Mouse (Mus musculus) monocyte, adult 5-6 weeks (primary cell): ENCODE results near the gene Tut7. TPM values are rescaled to one million over a fixed set of nuclear protein-coding genes. Genes with fewer than 3 reads are reported as not detected.
"Not testable (repeated sequence)": the region's sequence is repeated elsewhere in the genome, so short reads cannot be mapped to it uniquely, and the experiment has no call there.

ENCODE experiments used
- ATAC-seq: fragments of 153-309, 156-312 bp; replicated peaks from 2 replicates; pipeline ENCODE4 v1.8.0; 2017; ENCODE audit warnings: mild to moderate bottlenecking; ENCODE audit not compliant: low TSS enrichment, insufficient number of reproducible peaks, severe bottlenecking, poor library complexity, low FRiP score
- total RNA-seq: library from RNA; stranded (forward); fragments of 200-1000, 200-491, 200-594 nt; gene quantifications from 3 replicates; pipeline ENCODE4 v1.2.3, GENCODE M21; 2017

Gene Tut7
- total RNA-seq: 227 to 337 TPM (median 264 TPM) in 3 replicates

- ATAC-seq: peak; percentile 86
Observed at GRCm38 (mm10) chr13:59822507-59823462, at the start of gene Tut7. Gene Tut7 (minus strand): TSS chr13:59823147.

- no peak for ATAC-seq
Observed at GRCm38 (mm10) chr13:59872446-59872845, 49.5 kb upstream of the Tut7 start.

- ATAC-seq: peak; percentile 46; the same call in 1 of the 2 replicates
Observed at GRCm38 (mm10) chr13:59870004-59870403, 47.1 kb upstream of the Tut7 start.

- no peak for ATAC-seq
Observed at GRCm38 (mm10) chr13:59868011-59868649, 45.2 kb upstream of the Tut7 start.

- ATAC-seq: no peak
Observed at GRCm38 (mm10) chr13:59867103-59867502, 44.2 kb upstream of the Tut7 start.

DNA sequence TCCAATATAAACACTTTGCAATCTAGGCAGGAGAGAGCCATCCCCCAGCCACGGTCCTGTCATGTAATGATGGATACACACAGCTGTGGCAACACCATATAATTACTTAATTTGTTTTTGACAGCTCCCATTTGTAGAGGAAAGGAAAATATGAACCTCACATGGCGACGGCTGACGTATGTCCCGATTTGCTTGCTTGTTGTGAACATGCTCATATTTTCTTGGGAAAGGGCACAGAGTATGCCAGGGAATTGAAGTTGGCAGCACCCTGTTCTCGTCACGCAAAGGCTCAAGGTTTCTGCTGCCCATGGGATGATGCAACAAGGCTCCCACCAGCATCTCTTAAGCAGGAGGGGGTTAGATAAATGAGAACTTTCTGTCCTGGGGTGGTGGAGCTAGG, 36.6 kb upstream of the Tut7 start:
- ATAC-seq: no peak

GRCm38 (mm10) chr13:59856286-59857070, 33.5 kb upstream of the Tut7 start:
- ATAC-seq: peak; percentile 72

GRCm38 (mm10) chr13:59853471-59853870, 30.5 kb upstream of the Tut7 start:
- ATAC-seq: 0 out of 2 replicates have a peak, but pooled peaks have one; percentile 16

- ATAC-seq: no peak
Observed at GRCm38 (mm10) chr13:59850373-59850772, 27.4 kb upstream of the Tut7 start.

DNA sequence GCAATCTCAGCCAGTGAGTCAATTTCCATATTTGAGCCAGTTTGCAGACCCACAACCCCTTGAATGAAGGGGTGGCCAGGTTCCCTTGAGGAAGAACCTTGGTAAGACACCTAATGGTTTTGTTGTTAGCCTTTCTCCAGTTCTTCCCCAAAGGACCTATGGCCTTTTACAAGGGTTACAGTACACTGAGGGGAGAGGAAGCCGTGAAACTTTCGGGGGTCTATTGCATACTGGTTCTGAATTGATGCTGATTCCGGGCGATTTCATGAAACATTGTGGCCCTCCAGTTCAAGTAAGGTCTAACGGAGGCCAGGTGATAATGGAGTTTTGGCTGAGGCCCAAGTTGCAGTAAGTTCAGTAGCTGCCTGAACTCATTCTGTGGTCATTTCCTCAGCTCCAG, 21.7 kb upstream of the Tut7 start:
- no peak for ATAC-seq

DNA sequence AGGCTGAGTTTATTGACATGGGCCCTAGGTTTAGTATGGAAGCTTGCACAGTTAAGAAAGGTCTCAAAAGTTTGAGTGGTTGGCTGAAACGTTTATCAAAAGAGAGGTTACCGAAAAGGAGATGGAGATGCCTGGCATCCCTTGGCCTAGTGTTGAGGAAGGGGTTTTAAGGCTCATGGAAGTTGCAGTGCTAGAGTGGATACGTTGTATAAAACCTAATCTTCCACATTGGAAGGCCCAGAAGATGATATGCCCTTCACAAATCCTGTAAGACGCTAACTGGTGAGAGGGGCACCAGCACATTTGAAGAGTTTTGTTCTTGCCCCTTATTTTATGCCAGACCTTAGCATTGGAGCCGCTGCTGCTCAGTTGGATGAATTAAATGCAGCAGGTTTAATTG, 21.0 kb upstream of the Tut7 start:
- no peak for ATAC-seq

- ATAC-seq: peak; percentile 48
Observed at GRCm38 (mm10) chr13:59842226-59843210, 19.6 kb upstream of the Tut7 start.

- not testable (repeated sequence) for ATAC-seq
Observed at GRCm38 (mm10) chr13:59841761-59842160, 18.8 kb upstream of the Tut7 start.

DNA sequence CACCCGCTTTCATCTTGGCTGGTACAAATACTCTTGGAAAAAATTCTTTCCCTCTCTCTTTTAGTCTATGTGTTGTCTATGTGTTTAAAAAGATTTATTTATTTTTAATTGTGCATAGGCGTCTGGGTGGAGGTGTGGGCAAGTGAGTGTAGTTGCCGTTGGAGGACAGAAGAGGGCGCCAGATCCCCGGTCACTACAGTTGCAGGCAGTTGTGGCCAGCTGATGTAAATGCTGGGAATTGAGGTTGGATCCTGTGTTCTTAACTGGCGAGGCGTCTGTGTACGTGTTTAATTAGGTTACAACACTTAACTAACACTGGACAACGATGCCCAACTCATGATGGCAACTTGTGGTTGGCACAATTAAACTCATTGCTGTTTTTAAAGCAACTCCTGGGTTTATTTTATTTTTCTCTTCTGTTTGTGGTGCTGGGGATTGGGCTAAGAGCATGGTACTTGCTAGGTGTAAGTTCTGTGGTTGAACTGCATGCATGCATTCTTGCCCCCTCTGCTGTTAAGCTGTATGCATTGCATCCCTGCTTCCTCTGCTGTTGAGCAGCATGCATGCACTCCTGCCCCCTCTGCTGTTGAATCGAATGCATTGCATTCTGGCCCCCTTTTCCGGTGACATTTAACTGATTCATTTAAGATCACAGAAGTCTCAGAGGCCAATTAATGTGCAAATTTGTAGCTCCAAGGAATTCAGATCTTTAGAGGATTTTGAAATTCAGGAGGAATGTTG, 17.7 kb upstream of the Tut7 start:
- ATAC-seq: peak; percentile 94

DNA sequence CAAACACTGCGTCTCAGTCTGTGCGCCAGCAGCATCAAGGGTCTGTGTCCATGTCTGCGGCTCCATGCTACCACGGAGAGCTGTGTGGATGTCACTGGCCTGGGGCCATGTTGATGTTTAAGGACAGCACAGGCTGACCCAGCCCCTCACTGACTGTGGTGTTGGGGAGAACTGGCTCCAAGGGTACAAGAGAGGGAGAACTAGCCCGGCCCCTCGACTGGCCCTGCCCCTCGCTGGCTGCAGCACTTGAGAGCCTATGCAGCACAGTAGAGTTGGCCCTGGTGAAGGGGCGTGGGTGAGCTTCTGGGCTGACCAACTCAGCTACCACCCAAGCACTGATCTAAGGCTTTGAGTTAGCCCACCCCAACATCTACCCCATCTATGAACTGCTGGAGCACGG, 16.4 kb upstream of the Tut7 start:
- no peak for ATAC-seq

DNA sequence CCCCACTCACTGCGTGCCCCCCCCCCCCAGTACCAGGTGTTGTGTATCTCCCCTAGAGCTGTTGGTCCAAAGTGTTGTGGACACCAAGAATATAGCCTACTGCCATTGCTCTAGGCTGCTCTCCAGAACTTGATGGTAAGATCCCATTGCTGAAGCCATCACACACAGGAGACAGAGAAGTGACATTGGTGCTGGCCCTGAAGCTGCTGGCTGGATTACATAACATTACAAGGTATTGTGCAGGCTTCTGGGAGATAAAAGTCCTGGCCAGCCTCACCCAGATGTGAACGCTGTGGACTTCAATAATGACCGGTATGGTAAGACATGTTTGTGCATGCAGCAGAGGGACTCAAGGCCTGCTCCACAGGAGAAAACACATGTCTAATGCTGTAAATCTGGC, 15.5 kb upstream of the Tut7 start:
- ATAC-seq: no peak

DNA sequence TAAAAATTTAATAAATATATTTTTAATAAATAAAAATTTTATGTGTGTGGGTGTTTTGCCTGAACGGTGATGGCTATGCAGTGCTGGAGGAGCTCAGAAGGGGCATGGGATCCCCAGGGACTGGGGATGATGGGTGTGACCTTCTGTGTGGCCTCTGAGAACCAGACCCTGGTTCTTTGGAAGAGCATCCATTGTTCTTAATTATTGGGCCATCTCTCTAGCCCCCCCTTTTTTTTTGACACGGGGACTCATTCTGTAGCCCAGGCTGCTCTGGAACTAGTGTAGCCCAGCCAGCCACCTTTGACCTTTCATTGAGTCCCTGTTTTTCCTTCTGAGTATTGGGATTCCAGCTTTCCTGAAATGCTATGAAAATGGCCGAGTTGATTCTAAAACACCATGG, 13.9 kb upstream of the Tut7 start:
- ATAC-seq: no peak
